Mouse (Mus musculus) lung, embryonic 16.5 days (tissue): ENCODE data around the gene Gja3. TPM values are rescaled to one million over a fixed set of nuclear protein-coding genes. Genes with fewer than 3 reads are reported as not detected.
A peak's percentile ranks its signal among the peaks of the same experiment; 100 is the strongest.
"Not testable (repeated sequence)": the region's sequence is repeated elsewhere in the genome, so short reads cannot be mapped to it uniquely, and the experiment has no call there.

Source experiments
- ATAC-seq: fragments of 200-750 bp; cut with Nextera tagmentation; 2 replicates; pipeline ENCODE4 v1.8.0; 2017; ENCODE audit warnings: low read depth, mild to moderate bottlenecking, moderate library complexity
- H3K27ac ChIP-seq: fragments of 300-500 bp; sonication (generic); 2 replicates; pipeline ENCODE4 v1.5.1; 2014; ENCODE audit warnings: mild to moderate bottlenecking, control low read depth, low read length
- H3K27me3 ChIP-seq: fragments of 300-500 bp; sonication (generic); 2 replicates; pipeline ENCODE4 v1.6.1; 2014; ENCODE audit warnings: low read depth, low read length, mixed read lengths; ENCODE audit not compliant: control insufficient read depth, insufficient read depth
- H3K36me3 ChIP-seq: fragments of 300-500 bp; sonication (generic); 2 replicates; pipeline ENCODE4 v1.6.1; 2014; ENCODE audit warnings: low read length; ENCODE audit not compliant: control insufficient read depth, insufficient read depth
- H3K4me1 ChIP-seq: fragments of 300-500 bp; sonication (generic); replicated peaks from 2 replicates; pipeline ENCODE4 v1.6.1; 2014; ENCODE audit warnings: low read length, mixed read lengths; ENCODE audit not compliant: control insufficient read depth, insufficient read depth
- H3K4me2 ChIP-seq: fragments of 300-500 bp; sonication (generic); 2 replicates; pipeline ENCODE4 v1.6.1; 2014; ENCODE audit warnings: low read depth, low read length, control low read depth
- H3K4me3 ChIP-seq: fragments of 300-500 bp; sonication (generic); 2 replicates; pipeline ENCODE4 v1.5.1; 2014; ENCODE audit warnings: mild to moderate bottlenecking, low read length, control low read depth
- H3K9ac ChIP-seq: fragments of 300-500 bp; sonication (generic); 2 replicates; pipeline ENCODE4 v1.6.1; 2014; ENCODE audit warnings: low read length, control low read depth
- H3K9me3 ChIP-seq: fragments of 300-500 bp; sonication (generic); 2 replicates; pipeline ENCODE4 v1.6.1; 2016; ENCODE audit warnings: low read length; ENCODE audit not compliant: control insufficient read depth
- WGBS: fragments of 180-500 bp; shearing (Covaris S2); extraction: QIAGEN DNeasy Blood & Tissue Kit; methylation state at CpG from one replicate; pipeline ENCODE4 v1.1.7; 2014; 5-methylcytosine and 5-hydroxymethylcytosine counted together
- polyA plus RNA-seq: library from polyadenylated mRNA; unstranded; fragments of >200 nt; fragmentation: Nextera tagmentation; extraction: Ambion mirVana; gene quantifications from 2 replicates; pipeline ENCODE4 v1.2.1, GENCODE M21; 2015

The Gja3 gene
- polyA plus RNA-seq, 1 experiment from 2014 or later = 6.0 TPM

- 57% methylated on average over 6 of the region's 6 CpGs for WGBS
- Histone ChIP-seq H3K9me3 (no peaks in the 10 kb centered on the region), H3K4me3 (no peak overlapping the region), H3K4me2 (no peak overlapping the region), H3K36me3 (no peaks in the 10 kb centered on the region), H3K4me1 (peaks cover 7% of the 10 kb centered on the region), H3K9ac (no peak overlapping the region), H3K27me3 (peaks cover 17% of the 10 kb centered on the region), H3K27ac (no peak overlapping the region)
- ATAC-seq = no peak
Measured at GRCm38 (mm10) chr14:57052713-57053112, 5.2 kb downstream of the Gja3 start.

GRCm38 (mm10) chr14:57043863-57044262, 14.0 kb downstream of the Gja3 start:
- Histone ChIP-seq H3K36me3 (no peaks in the 10 kb centered on the region), H3K4me1 (no peaks in the 10 kb centered on the region), H3K27ac (no peak overlapping the region), H3K4me2 (no peak overlapping the region), H3K27me3 (no peaks in the 10 kb centered on the region), H3K9ac (no peak overlapping the region), H3K9me3 (no peaks in the 10 kb centered on the region), H3K4me3 (no peak overlapping the region)
- 63% methylated on average over 6 of the region's 6 CpGs for WGBS
- ATAC-seq = no peak

- Histone ChIP-seq H3K9ac (no peak overlapping the region), H3K4me3 (no peak overlapping the region), H3K27me3 (no peaks in the 10 kb centered on the region), H3K4me1 (no peaks in the 10 kb centered on the region), H3K27ac (no peak overlapping the region), H3K36me3 (no peaks in the 10 kb centered on the region), H3K9me3 (no peaks in the 10 kb centered on the region), H3K4me2 (no peak overlapping the region)
- 43% methylated on average over 1 of the region's 1 CpGs for WGBS
- ATAC-seq = peak; percentile 74
Measured at GRCm38 (mm10) chr14:57041439-57041838, 16.5 kb downstream of the Gja3 start.

- ATAC-seq = 0 out of 2 replicates have a peak, but pooled peaks have one; percentile 34
- no peaks in the 10 kb centered on the region for H3K9me3 ChIP-seq
- H3K9ac ChIP-seq = no peak overlapping the region
- H3K4me1 ChIP-seq = 0 out of 2 replicates have a peak, but pooled peaks cover 2% of the 10 kb centered on the region
- H3K27ac ChIP-seq = no peak overlapping the region
- WGBS = 37% methylated on average over 6 of the region's 6 CpGs
- H3K36me3 ChIP-seq = no peaks in the 10 kb centered on the region
- H3K27me3 ChIP-seq = no peaks in the 10 kb centered on the region
- H3K4me2 ChIP-seq = no peak overlapping the region
- H3K4me3 ChIP-seq = no peak overlapping the region
Measured at GRCm38 (mm10) chr14:57034926-57035498, 22.9 kb downstream of the Gja3 start.

GRCm38 (mm10) chr14:57034135-57034534, 23.8 kb downstream of the Gja3 start:
- no peaks in the 10 kb centered on the region for H3K9me3 ChIP-seq
- H3K27ac ChIP-seq = no peak overlapping the region
- H3K4me3 ChIP-seq = no peak overlapping the region
- H3K27me3 ChIP-seq = no peaks in the 10 kb centered on the region
- H3K36me3 ChIP-seq = no peaks in the 10 kb centered on the region
- no peak for ATAC-seq
- H3K4me2 ChIP-seq = no peak overlapping the region
- WGBS = 29% methylated on average over 9 of the region's 9 CpGs
- H3K9ac ChIP-seq = no peak overlapping the region
- H3K4me1 ChIP-seq = 0 out of 2 replicates have a peak, but pooled peaks cover 2% of the 10 kb centered on the region

GRCm38 (mm10) chr14:57032850-57033249, 25.1 kb downstream of the Gja3 start:
- 60% methylated on average over 3 of the region's 3 CpGs for WGBS

GRCm38 (mm10) chr14:57018436-57018835, 39.5 kb downstream of the Gja3 start:
- 80% methylated on average over 2 of the region's 2 CpGs for whole genome bisulfite sequencing
- Histone ChIP-seq H3K4me1 (no peaks in the 10 kb centered on the region), H3K4me3 (no peak overlapping the region), H3K27me3 (no peaks in the 10 kb centered on the region), H3K9me3 (no peaks in the 10 kb centered on the region), H3K4me2 (no peak overlapping the region), H3K27ac (no peak overlapping the region), H3K9ac (no peak overlapping the region), H3K36me3 (no peaks in the 10 kb centered on the region)
- no peak for ATAC-seq

More at GRCm38 (mm10) chr14:57032850-57033249, 25.1 kb downstream of the Gja3 start:
- ATAC-seq = no peak
- Histone ChIP-seq H3K4me1 (0 out of 2 replicates have a peak, but pooled peaks cover 2% of the 10 kb centered on the region), H3K4me2 (no peak overlapping the region), H3K27ac (no peak overlapping the region), H3K27me3 (no peaks in the 10 kb centered on the region), H3K4me3 (no peak overlapping the region), H3K9me3 (no peaks in the 10 kb centered on the region), H3K36me3 (no peaks in the 10 kb centered on the region), H3K9ac (no peak overlapping the region)

- H3K27me3 ChIP-seq, ATAC-seq, H3K27ac ChIP-seq, H3K4me3 ChIP-seq, H3K4me2 ChIP-seq, H3K36me3 ChIP-seq, H3K9ac ChIP-seq, H3K9me3 ChIP-seq, H3K4me1 ChIP-seq: not testable (repeated sequence)
Measured at GRCm38 (mm10) chr14:57016806-57017205, 41.1 kb downstream of the Gja3 start.

- Histone ChIP-seq H3K27me3 (no peaks in the 10 kb centered on the region), H3K4me1 (no peaks in the 10 kb centered on the region), H3K9ac (no peak overlapping the region), H3K4me2 (no peak overlapping the region), H3K36me3 (no peaks in the 10 kb centered on the region), H3K27ac (no peak overlapping the region), H3K9me3 (no peaks in the 10 kb centered on the region), H3K4me3 (no peak overlapping the region)
- no peak for ATAC-seq
- 64% methylated on average over 4 of the region's 4 CpGs for WGBS
Measured at GRCm38 (mm10) chr14:56988621-56989020, 69.3 kb downstream of the Gja3 start.
